Mouse (Mus musculus) megakaryocyte, embryonic 14.5 days (primary cell): ENCODE results near the gene Cpt1b.

Experiments used
- FLI1 ChIP-seq: IDR thresholded peaks from 2 replicates; pipeline ENCODE4 v1.6.1; 2012; ENCODE audit warnings: low read length, inconsistent platforms, mixed read lengths
- GATA1 ChIP-seq: IDR thresholded peaks from 3 replicates; pipeline ENCODE4 v1.6.1; 2012; ENCODE audit warnings: mixed read lengths, low read length, inconsistent platforms, borderline replicate concordance

- TF ChIP-seq GATA1 (no peak), FLI1 (no peak)
Observed at GRCm38 (mm10) chr15:89374801-89375534, 50.7 kb downstream of the Cpt1b start.
